Mouse (Mus musculus) liver, embryonic 14.5 days (tissue): ENCODE measurements at regions not wholly inside any gene's neighbourhood (a gene's known extent, or its start where the extent isn't known, plus 50 kb on each side); places are given as distances from the start of the nearest gene placed in this dataset.

Experiments used
- ATAC-seq: fragments of 200-750 bp; cut with Nextera tagmentation; 2 replicates; pipeline ENCODE4 v1.8.0; 2017; ENCODE audit warnings: moderate number of reproducible peaks, mild to moderate bottlenecking, moderate library complexity; ENCODE audit not compliant: insufficient read depth
- DNase-seq, 3 experiments: peaks; one replicate each; pipeline ENCODE4 v3.0.0-alpha.2; 2012 to 2013; ENCODE audit warnings: low read depth in 3 of 3, low spot score in 3 of 3
- H3K27ac ChIP-seq: fragments of 300-500 bp; sonication (generic); 2 replicates; pipeline ENCODE4 v1.5.1; 2014; ENCODE audit warnings: moderate library complexity, mild to moderate bottlenecking, control low read depth, inconsistent platforms
- H3K27me3 ChIP-seq: fragments of 300-500 bp; sonication (generic); 2 replicates; pipeline ENCODE4 v1.6.1; 2014; ENCODE audit warnings: mild to moderate bottlenecking, low read length, moderate library complexity; ENCODE audit not compliant: control insufficient read depth, insufficient read depth
- H3K36me3 ChIP-seq: fragments of 300-500 bp; sonication (generic); replicated peaks from 2 replicates; pipeline ENCODE4 v1.6.1; 2014; ENCODE audit warnings: low read depth; ENCODE audit not compliant: control insufficient read depth, insufficient read depth
- H3K4me1 ChIP-seq, 2 experiments: fragments of 200-500 bp in 1 of 2; fragments of 300-500 bp in 1 of 2; sonication (generic) in 1 of 2; replicated peaks; 2 replicates each; pipeline ENCODE4 v1.6.1; 2012 to 2014; ENCODE audit warnings: antibody characterized with exemption in 1 of 2, inconsistent platforms in 1 of 2, low read length in 1 of 2; ENCODE audit not compliant: control insufficient read depth in 2 of 2, insufficient read depth in 2 of 2
- H3K4me2 ChIP-seq: fragments of 300-500 bp; sonication (generic); 2 replicates; pipeline ENCODE4 v1.6.1; 2014; ENCODE audit warnings: low read depth, mild to moderate bottlenecking, control low read depth, moderate library complexity
- H3K4me3 ChIP-seq, 2 experiments: fragments of 200-500 bp in 1 of 2; fragments of 300-500 bp in 1 of 2; sonication (generic) in 1 of 2; 2 replicates each; pipeline ENCODE4 v1.5.1; 2012 to 2014; ENCODE audit warnings: low read depth in 2 of 2, low read length in 2 of 2, mild to moderate bottlenecking in 2 of 2, control low read depth in 1 of 2, inconsistent platforms in 1 of 2, moderate library complexity in 1 of 2; ENCODE audit not compliant: insufficient read depth in 1 of 2
- H3K9ac ChIP-seq: fragments of 300-500 bp; sonication (generic); replicated peaks from 2 replicates; pipeline ENCODE4 v1.6.1; 2014; ENCODE audit warnings: mild to moderate bottlenecking, control low read depth, moderate library complexity
- H3K9me3 ChIP-seq: fragments of 300-500 bp; sonication (generic); 2 replicates; pipeline ENCODE4 v1.6.1; 2016; ENCODE audit warnings: low read length, mixed read lengths; ENCODE audit not compliant: control insufficient read depth
- CTCF ChIP-seq: IDR thresholded peaks from 2 replicates; pipeline ENCODE4 v1.5.1; 2016; ENCODE audit warnings: antibody characterized with exemption, low read depth, control low read depth
- EP300 ChIP-seq: IDR thresholded peaks from 2 replicates; pipeline ENCODE4 v1.6.1; 2016; ENCODE audit warnings: antibody characterized with exemption, low read depth
- WGBS: fragments of 180-500 bp; shearing (Covaris S2); extraction: QIAGEN DNeasy Blood & Tissue Kit; methylation state at CpG from one replicate; pipeline ENCODE4 v1.1.7; 2014; ENCODE audit not compliant: insufficient replicate concordance; 5-methylcytosine and 5-hydroxymethylcytosine counted together

- no peak overlapping the region for H3K9ac ChIP-seq
- TF ChIP-seq CTCF (no peak), EP300 (no peak)
- 60% methylated on average over 2 of the region's 2 CpGs for WGBS
- H3K9me3 ChIP-seq: no peaks in the 10 kb centered on the region
- no peak overlapping the region for H3K4me3 ChIP-seq
- H3K27me3 ChIP-seq: no peaks in the 10 kb centered on the region
- H3K4me2 ChIP-seq: no peak overlapping the region
- H3K4me1 ChIP-seq: no peaks in the 10 kb centered on the region
- H3K36me3 ChIP-seq: no peaks in the 10 kb centered on the region
- H3K27ac ChIP-seq: no peak overlapping the region
- no peak for DNase-seq
- ATAC-seq: no peak
Measured at GRCm38 (mm10) chr8:113250264-113250663, 385.1 kb upstream of the Mon1b start.

GRCm38 (mm10) chr8:113254076-113254475, 381.3 kb upstream of the Mon1b start:
- no peaks in the 10 kb centered on the region for H3K9me3 ChIP-seq
- H3K27ac ChIP-seq: no peak overlapping the region
- no peak overlapping the region for H3K9ac ChIP-seq
- H3K36me3 ChIP-seq: no peaks in the 10 kb centered on the region
- TF ChIP-seq EP300 (no peak), CTCF (no peak)
- DNase-seq: no peak
- no peak overlapping the region for H3K4me2 ChIP-seq
- no peaks in the 10 kb centered on the region for H3K4me1 ChIP-seq
- no peaks in the 10 kb centered on the region for H3K27me3 ChIP-seq
- WGBS: 73% methylated on average over 5 of the region's 5 CpGs
- no peak overlapping the region for H3K4me3 ChIP-seq
- ATAC-seq: no peak

- no peak overlapping the region for H3K9ac ChIP-seq
- no peak overlapping the region for H3K4me3 ChIP-seq
- no peaks in the 10 kb centered on the region for H3K36me3 ChIP-seq
- ATAC-seq (no peak), DNase-seq (no peak)
- no peak overlapping the region for H3K27ac ChIP-seq
- TF ChIP-seq EP300 (no peak), CTCF (no peak)
- H3K27me3 ChIP-seq: no peaks in the 10 kb centered on the region
- H3K4me2 ChIP-seq: no peak overlapping the region
- no peaks in the 10 kb centered on the region for H3K9me3 ChIP-seq
- WGBS: 81% methylated on average over 1 of the region's 1 CpGs
- H3K4me1 ChIP-seq: no peaks in the 10 kb centered on the region
Measured at GRCm38 (mm10) chr8:113259477-113259876, 375.9 kb upstream of the Mon1b start.

- Histone ChIP-seq H3K9me3 (no peaks in the 10 kb centered on the region), H3K27ac (no peak overlapping the region), H3K4me2 (no peak overlapping the region), H3K9ac (no peak overlapping the region), H3K36me3 (no peaks in the 10 kb centered on the region), H3K27me3 (no peaks in the 10 kb centered on the region), H3K4me3 (no peak overlapping the region), H3K4me1 (no peaks in the 10 kb centered on the region)
- DNase-seq (no peak), ATAC-seq (no peak)
- WGBS: 63% methylated on average over 3 of the region's 3 CpGs
- TF ChIP-seq EP300: no peak
- TF ChIP-seq CTCF: no peak
Measured at GRCm38 (mm10) chr8:113263296-113263695, 372.1 kb upstream of the Mon1b start.

- Histone ChIP-seq H3K27me3 (no peaks in the 10 kb centered on the region), H3K4me1 (no peaks in the 10 kb centered on the region), H3K4me2 (no peak overlapping the region), H3K4me3 (no peak overlapping the region), H3K9ac (no peak overlapping the region), H3K27ac (no peak overlapping the region), H3K36me3 (no peaks in the 10 kb centered on the region), H3K9me3 (no peaks in the 10 kb centered on the region)
- DNase-seq (no peak), ATAC-seq (no peak)
- no peak for TF ChIP-seq CTCF
- TF ChIP-seq EP300: no peak
- 83% methylated on average over 4 of the region's 4 CpGs for WGBS
Measured at GRCm38 (mm10) chr8:113271262-113271661, 364.1 kb upstream of the Mon1b start.
